Mouse (Mus musculus) myocyte (in vitro differentiated cells): Measurements from ENCODE around the gene Mfsd4b4. TPM values are rescaled to one million over a fixed set of nuclear protein-coding genes. Genes with fewer than 3 reads are reported as not detected.
A peak's percentile ranks its signal among the peaks of the same experiment; 100 is the strongest.
"Not testable (repeated sequence)": the region's sequence is repeated elsewhere in the genome, so short reads cannot be mapped to it uniquely, and the experiment has no call there.

Experiments
- H3K27me3 ChIP-seq: one replicate; pipeline ENCODE4 v1.6.1; 2011; ENCODE audit not compliant: control insufficient read depth, insufficient read depth, insufficient read length
- H3K36me3 ChIP-seq: one replicate; pipeline ENCODE4 v1.6.1; 2011; ENCODE audit not compliant: control insufficient read depth, insufficient read depth
- H3K4me2 ChIP-seq: one replicate; pipeline ENCODE4 v1.6.1; 2011; ENCODE audit warnings: low read depth, control low read depth
- H3K4me3 ChIP-seq: one replicate; pipeline ENCODE4 v1.5.1; 2011; ENCODE audit warnings: mild to moderate bottlenecking, control low read depth, moderate library complexity
- H3K79me2 ChIP-seq: one replicate; pipeline ENCODE4 v1.6.1; 2011; ENCODE audit not compliant: control insufficient read depth, insufficient read depth
- H3ac ChIP-seq: one replicate; pipeline ENCODE4 v1.6.1; 2011; ENCODE audit not compliant: control insufficient read depth, insufficient read length
- CEBPB ChIP-seq: IDR thresholded peaks from 2 replicates; pipeline ENCODE4 v1.6.1; 2011; ENCODE audit warnings: mild to moderate bottlenecking, moderate library complexity; ENCODE audit not compliant: poor library complexity, insufficient read depth, severe bottlenecking
- E2F4 ChIP-seq: IDR thresholded peaks from one replicate; pipeline ENCODE4 v1.6.1; 2011; ENCODE audit warnings: mild to moderate bottlenecking, control low read depth, moderate library complexity; ENCODE audit not compliant: insufficient read depth
- MAX ChIP-seq: IDR thresholded peaks from one replicate; pipeline ENCODE4 v1.6.1; 2011; ENCODE audit warnings: low read depth, mild to moderate bottlenecking, control low read depth
- MYOD1 ChIP-seq, 3 experiments: IDR thresholded peaks; one replicate each; pipeline ENCODE4 v1.6.1; 2011; ENCODE audit warnings: control low read depth in 2 of 3, low read depth in 2 of 3, mild to moderate bottlenecking in 2 of 3, moderate library complexity in 1 of 3; ENCODE audit not compliant: insufficient read length in 2 of 3, control insufficient read depth in 1 of 3
- MYOG ChIP-seq, 3 experiments: IDR thresholded peaks; one replicate each; pipeline ENCODE4 v1.6.1; 2011; ENCODE audit warnings: control low read depth in 2 of 3, low read depth in 2 of 3, mild to moderate bottlenecking in 2 of 3; ENCODE audit not compliant: insufficient read length in 2 of 3, control insufficient read depth in 1 of 3, insufficient read depth in 1 of 3
- POLR2A ChIP-seq: IDR thresholded peaks from one replicate; pipeline ENCODE4 v1.6.1; 2011; ENCODE audit warnings: low read depth, mild to moderate bottlenecking, control low read depth, moderate library complexity; ENCODE audit not compliant: insufficient read length
- POLR2AphosphoS2 ChIP-seq: IDR thresholded peaks from one replicate; pipeline ENCODE4 v1.6.1; 2011; ENCODE audit warnings: low read depth, control low read depth; ENCODE audit not compliant: insufficient read length
- REST ChIP-seq: IDR thresholded peaks from one replicate; pipeline ENCODE4 v1.6.1; 2011; ENCODE audit warnings: mild to moderate bottlenecking, control low read depth, moderate library complexity; ENCODE audit not compliant: insufficient read depth, insufficient read length
- SRF ChIP-seq: IDR thresholded peaks from one replicate; pipeline ENCODE4 v1.6.1; 2011; ENCODE audit warnings: low read depth; ENCODE audit not compliant: control insufficient read depth, insufficient read length
- TCF12 ChIP-seq: IDR thresholded peaks from one replicate; pipeline ENCODE4 v1.6.1; 2011; ENCODE audit warnings: mild to moderate bottlenecking, control low read depth; ENCODE audit not compliant: poor library complexity, insufficient read depth, severe bottlenecking
- TCF3 ChIP-seq: IDR thresholded peaks from one replicate; pipeline ENCODE4 v1.6.1; 2011; ENCODE audit warnings: low read depth, control low read depth; ENCODE audit not compliant: insufficient read length
- USF1 ChIP-seq: IDR thresholded peaks from one replicate; pipeline ENCODE4 v1.6.1; 2011; ENCODE audit warnings: low read depth, mild to moderate bottlenecking, control low read depth, moderate library complexity
- polyA plus RNA-seq: library from polyadenylated mRNA; unstranded; fragments of >200 nt; fragmentation: generic; extraction: Trizol; gene quantifications from one replicate; pipeline ENCODE4 v1.2.1, GENCODE M21; 2012; ENCODE audit warnings: missing spikeins

Mfsd4b4 gene
- 1.1 TPM for polyA plus RNA-seq

DNA sequence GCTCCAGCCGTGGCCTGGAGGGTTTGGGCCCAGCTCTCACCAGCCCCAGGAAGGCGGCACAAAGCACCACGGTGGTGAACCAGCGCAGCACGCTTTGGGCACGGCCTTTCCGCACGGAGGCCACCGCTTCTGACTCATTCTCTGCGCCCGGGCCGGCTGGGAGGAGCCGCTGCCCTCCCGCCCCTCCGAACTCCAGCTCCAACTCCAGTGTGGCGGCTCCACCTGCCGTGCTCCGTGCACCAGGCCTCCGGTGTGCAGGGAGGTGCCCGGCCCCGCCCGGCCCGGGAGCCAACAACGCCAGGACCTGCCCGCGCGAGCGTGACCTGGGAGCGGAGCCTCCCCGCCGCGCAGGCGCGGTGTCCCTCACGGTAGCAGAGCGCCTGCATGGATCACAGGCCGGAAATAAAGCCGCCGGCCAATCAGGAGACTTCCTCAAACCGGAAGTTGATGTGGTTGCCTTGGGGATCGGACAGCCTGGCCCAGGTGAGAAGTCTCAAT is at the start of gene Mfsd4b4:
Gene Mfsd4b4, minus strand, starts transcription at position 365 of the 498 bp plus-strand sequence.
- peak within 1 kb of the TSS; percentile 58 for H3ac ChIP-seq
- H3K36me3 ChIP-seq, result no peaks in the 10 kb centered on the region
- H3K27me3 ChIP-seq, result no peaks in the 10 kb centered on the region
- peak within 1 kb of the TSS; percentile 86 for H3K4me2 ChIP-seq
- H3K79me2 ChIP-seq, result no peaks in the 10 kb centered on the region
- peak within 1 kb of the TSS; percentile 26 for H3K4me3 ChIP-seq
- TF ChIP-seq TCF3 (no peak), MYOG (IDR thresholded peaks at IDR 0.05; ENCODE audit: control insufficient read depth in 1 of 3, insufficient read depth in 1 of 3, insufficient read length in 2 of 3, low read depth in 2 of 3) (peak in 1 of 3 experiments; percentile 11), POLR2A (peak; percentile 79), CEBPB (no peak), TCF12 (no peak), MYOD1 (IDR thresholded peaks at IDR 0.05; ENCODE audit: control insufficient read depth in 1 of 3, insufficient read length in 2 of 3, low read depth in 2 of 3) (no peak)

DNA sequence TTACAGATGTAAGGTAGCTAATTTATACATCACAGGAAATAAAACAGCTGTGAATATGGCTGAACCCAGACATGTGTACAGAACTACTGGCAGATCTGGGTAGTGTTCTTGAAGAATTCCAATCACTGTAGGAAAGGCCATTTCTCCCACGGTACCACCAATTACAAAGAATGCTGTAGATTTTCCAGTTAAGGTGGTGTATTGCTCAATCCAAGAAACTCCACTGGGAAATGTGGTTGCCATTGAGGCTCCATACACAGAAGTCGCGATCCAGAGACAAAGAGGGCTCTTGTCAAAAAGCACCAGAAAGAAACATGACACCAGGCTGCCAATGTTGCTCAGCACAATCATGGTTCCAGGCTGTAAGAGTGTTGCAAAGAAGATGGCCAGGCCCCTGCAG is 48.2 kb upstream of the Mfsd4b4 start:
- not testable (repeated sequence) for H3ac ChIP-seq
- 0 out of 2 replicates have a peak, but pooled peaks have one; percentile 49 for TF ChIP-seq CEBPB

GRCm38 (mm10) chr10:39936553-39936952 is 37.5 kb upstream of the Mfsd4b4 start:
- H3K4me3 ChIP-seq, result no peak overlapping the region

More for the DNA sequence above, 48.2 kb upstream of the Mfsd4b4 start:
- not testable (repeated sequence) for H3K4me2 ChIP-seq, H3K79me2 ChIP-seq, H3K27me3 ChIP-seq, H3K36me3 ChIP-seq, H3K4me3 ChIP-seq

GRCm38 (mm10) chr10:39926616-39927139 is 27.6 kb upstream of the Mfsd4b4 start, which contains the start of gene Mfsd4b2:
TSS of gene Mfsd4b2 (minus strand) at chr10:39926923.
- Histone ChIP-seq H3ac (no peak within 1 kb of the TSS), H3K27me3 (peaks cover 11% of the 10 kb centered on the region), H3K79me2 (no peaks in the 10 kb centered on the region), H3K36me3 (no peaks in the 10 kb centered on the region), H3K4me3 (no peak within 1 kb of the TSS), H3K4me2 (no peak within 1 kb of the TSS)
- TF ChIP-seq E2F4 (no peak), MAX (no peak), USF1 (no peak), TCF12 (no peak), CEBPB (no peak), POLR2A (no peak), POLR2AphosphoS2 (no peak)

More at GRCm38 (mm10) chr10:39936553-39936952, 37.5 kb upstream of the Mfsd4b4 start:
- Histone ChIP-seq H3K36me3 (no peaks in the 10 kb centered on the region), H3K79me2 (no peaks in the 10 kb centered on the region), H3K4me2 (no peak overlapping the region), H3K27me3 (no peaks in the 10 kb centered on the region), H3ac (no peak overlapping the region)
- TF ChIP-seq SRF (no peak), CEBPB (no peak), MYOG (IDR thresholded peaks at IDR 0.05; ENCODE audit: control insufficient read depth in 1 of 3, insufficient read depth in 1 of 3, insufficient read length in 2 of 3, low read depth in 2 of 3) (no peak), POLR2A (no peak), REST (no peak)

DNA sequence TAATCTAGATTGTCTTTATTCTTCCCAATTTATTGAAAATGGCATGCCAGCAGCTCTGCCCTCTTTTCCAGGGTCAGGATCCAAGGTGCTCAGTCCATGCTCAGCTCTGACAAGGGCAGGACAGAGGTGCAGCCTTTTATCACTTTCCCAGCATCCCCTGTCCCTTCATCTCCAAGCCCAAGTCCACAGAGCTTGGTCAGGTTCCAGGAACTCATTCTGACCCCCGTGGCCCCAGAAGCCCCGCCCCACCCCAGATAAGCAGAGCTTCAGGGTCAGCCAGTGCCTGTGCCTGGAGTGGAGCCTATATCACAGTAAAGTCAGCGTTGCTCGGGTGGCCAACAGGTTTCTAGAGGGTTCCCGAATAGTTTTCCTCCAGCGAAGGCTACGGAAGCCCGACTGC is 25.5 kb upstream of the Mfsd4b4 start:
- peaks cover 16% of the 10 kb centered on the region for H3K27me3 ChIP-seq
- not testable (repeated sequence) for H3K4me2 ChIP-seq, H3ac ChIP-seq, H3K36me3 ChIP-seq, H3K79me2 ChIP-seq, H3K4me3 ChIP-seq

- Histone ChIP-seq H3K4me3 (no peak overlapping the region), H3K27me3 (no peaks in the 10 kb centered on the region), H3K79me2 (no peaks in the 10 kb centered on the region), H3ac (no peak overlapping the region), H3K36me3 (no peaks in the 10 kb centered on the region), H3K4me2 (no peak overlapping the region)
- TF ChIP-seq MYOD1 (IDR thresholded peaks at IDR 0.05; ENCODE audit: control insufficient read depth in 1 of 3, insufficient read length in 2 of 3, low read depth in 2 of 3) (no peak), TCF3 (no peak), E2F4 (no peak), MAX (no peak), POLR2AphosphoS2 (no peak), MYOG (IDR thresholded peaks at IDR 0.05; ENCODE audit: control insufficient read depth in 1 of 3, insufficient read depth in 1 of 3, insufficient read length in 2 of 3, low read depth in 2 of 3) (no peak), REST (no peak), TCF12 (no peak), POLR2A (no peak), USF1 (no peak), CEBPB (no peak), SRF (no peak)
Observed at GRCm38 (mm10) chr10:39912616-39913015, 13.6 kb upstream of the Mfsd4b4 start.
